Mouse (Mus musculus): Measurements from ENCODE around the gene Gm7247. TPM values are rescaled to one million over a fixed set of nuclear protein-coding genes. Genes with fewer than 3 reads are reported as not detected.
"Not testable (repeated sequence)": the region's sequence is repeated elsewhere in the genome, so short reads cannot be mapped to it uniquely, and the experiment has no call there.

The Gm7247 gene
- polyA plus RNA-seq, 1 experiment, result not detected

- no peaks in the 10 kb centered on the region for H3K36me3 ChIP-seq (ENCODE audit: control insufficient read depth, insufficient read depth, low read length, poor library complexity, severe bottlenecking)
- no peaks in the 10 kb centered on the region for H3K4me1 ChIP-seq (ENCODE audit: control insufficient read depth, insufficient read depth, low read length)
- no peak overlapping the region for H3K27ac ChIP-seq (ENCODE audit: insufficient read depth, low read length)
- no peak for TF ChIP-seq EP300 (IDR thresholded peaks at IDR 0.05; ENCODE audit: insufficient read depth, low read depth, low read length)
- H3K27me3 ChIP-seq (ENCODE audit: control insufficient read depth, insufficient read depth, low read length, poor library complexity, severe bottlenecking), result no peaks in the 10 kb centered on the region
- peak overlapping the region; percentile 10; the same call in 1 of the 2 replicates for H3K4me3 ChIP-seq (ENCODE audit: low read depth, low read length)
- H3K9ac ChIP-seq (ENCODE audit: low read depth, poor library complexity, severe bottlenecking), result no peak overlapping the region
- peaks cover 5% of the 10 kb centered on the region; the same call in 1 of the 2 replicates for H3K9me3 ChIP-seq (replicated peaks; ENCODE audit: control insufficient read depth, insufficient read depth, low read length, poor library complexity, severe bottlenecking)
Measured at GRCm38 (mm10) chr14:51434546-51434945, 73.0 kb downstream of the Gm7247 start.

GRCm38 (mm10) chr14:51435020-51435419, 73.5 kb downstream of the Gm7247 start:
- TF ChIP-seq POLR2A (IDR thresholded peaks at IDR 0.05; ENCODE audit: insufficient read depth, low read length) (no peak), CTCF (IDR thresholded peaks at IDR 0.05; ENCODE audit: low read depth, low read length) (no peak), EP300 (IDR thresholded peaks at IDR 0.05; ENCODE audit: insufficient read depth, low read depth, low read length) (no peak)
- peak overlapping the region; percentile 10; the same call in 1 of the 2 replicates for H3K4me3 ChIP-seq (ENCODE audit: low read depth, low read length)
- peaks cover 5% of the 10 kb centered on the region; the same call in 1 of the 2 replicates for H3K9me3 ChIP-seq (replicated peaks; ENCODE audit: control insufficient read depth, insufficient read depth, low read length, poor library complexity, severe bottlenecking)
- H3K27ac ChIP-seq (ENCODE audit: insufficient read depth, low read length), result no peak overlapping the region
- no peaks in the 10 kb centered on the region for H3K36me3 ChIP-seq (ENCODE audit: control insufficient read depth, insufficient read depth, low read length, poor library complexity, severe bottlenecking)
- H3K9ac ChIP-seq (ENCODE audit: low read depth, poor library complexity, severe bottlenecking), result no peak overlapping the region
- no peaks in the 10 kb centered on the region for H3K27me3 ChIP-seq (ENCODE audit: control insufficient read depth, insufficient read depth, low read length, poor library complexity, severe bottlenecking)
- no peaks in the 10 kb centered on the region for H3K4me1 ChIP-seq (ENCODE audit: control insufficient read depth, insufficient read depth, low read length)

- no peak overlapping the region for H3K9ac ChIP-seq (ENCODE audit: low read depth, poor library complexity, severe bottlenecking)
Measured at GRCm38 (mm10) chr14:51438955-51439354, 77.4 kb downstream of the Gm7247 start.

GRCm38 (mm10) chr14:51451557-51451956, 90.0 kb downstream of the Gm7247 start, which contains the start of gene Vmn2r89:
TSS of gene Vmn2r89 (plus strand) at chr14:51451857.
- not testable (repeated sequence) for H3K9ac ChIP-seq (ENCODE audit: low read depth, poor library complexity, severe bottlenecking); H3K4me1 ChIP-seq (ENCODE audit: control insufficient read depth, insufficient read depth, low read length); H3K36me3 ChIP-seq (ENCODE audit: control insufficient read depth, insufficient read depth, low read length, poor library complexity, severe bottlenecking); H3K4me3 ChIP-seq (ENCODE audit: low read depth, low read length); H3K9me3 ChIP-seq (replicated peaks; ENCODE audit: control insufficient read depth, insufficient read depth, low read length, poor library complexity, severe bottlenecking); H3K27ac ChIP-seq (ENCODE audit: insufficient read depth, low read length); H3K27me3 ChIP-seq (ENCODE audit: control insufficient read depth, insufficient read depth, low read length, poor library complexity, severe bottlenecking)

More at GRCm38 (mm10) chr14:51438955-51439354, 77.4 kb downstream of the Gm7247 start:
- peaks cover 5% of the 10 kb centered on the region; the same call in 1 of the 2 replicates for H3K9me3 ChIP-seq (replicated peaks; ENCODE audit: control insufficient read depth, insufficient read depth, low read length, poor library complexity, severe bottlenecking)
- no peaks in the 10 kb centered on the region for H3K36me3 ChIP-seq (ENCODE audit: control insufficient read depth, insufficient read depth, low read length, poor library complexity, severe bottlenecking)
- H3K27ac ChIP-seq (ENCODE audit: insufficient read depth, low read length), result no peak overlapping the region
- TF ChIP-seq CTCF (IDR thresholded peaks at IDR 0.05; ENCODE audit: low read depth, low read length) (no peak), POLR2A (IDR thresholded peaks at IDR 0.05; ENCODE audit: insufficient read depth, low read length) (no peak), EP300 (IDR thresholded peaks at IDR 0.05; ENCODE audit: insufficient read depth, low read depth, low read length) (no peak)
- H3K4me1 ChIP-seq (ENCODE audit: control insufficient read depth, insufficient read depth, low read length), result no peaks in the 10 kb centered on the region
- no peak overlapping the region for H3K4me3 ChIP-seq (ENCODE audit: low read depth, low read length)
- H3K27me3 ChIP-seq (ENCODE audit: control insufficient read depth, insufficient read depth, low read length, poor library complexity, severe bottlenecking), result no peaks in the 10 kb centered on the region

GRCm38 (mm10) chr14:51480278-51480677, 118.7 kb downstream of the Gm7247 start:
- not testable (repeated sequence) for H3K27me3 ChIP-seq (ENCODE audit: control insufficient read depth, insufficient read depth, low read length, poor library complexity, severe bottlenecking); H3K4me3 ChIP-seq (ENCODE audit: low read depth, low read length); H3K4me1 ChIP-seq (ENCODE audit: control insufficient read depth, insufficient read depth, low read length); H3K27ac ChIP-seq (ENCODE audit: insufficient read depth, low read length); H3K9ac ChIP-seq (ENCODE audit: low read depth, poor library complexity, severe bottlenecking); H3K9me3 ChIP-seq (replicated peaks; ENCODE audit: control insufficient read depth, insufficient read depth, low read length, poor library complexity, severe bottlenecking); H3K36me3 ChIP-seq (ENCODE audit: control insufficient read depth, insufficient read depth, low read length, poor library complexity, severe bottlenecking)
- peak; percentile 25 for TF ChIP-seq CTCF (IDR thresholded peaks at IDR 0.05; ENCODE audit: low read depth, low read length)

- H3K4me1 ChIP-seq (ENCODE audit: control insufficient read depth, insufficient read depth, low read length); H3K9me3 ChIP-seq (replicated peaks; ENCODE audit: control insufficient read depth, insufficient read depth, low read length, poor library complexity, severe bottlenecking); H3K27me3 ChIP-seq (ENCODE audit: control insufficient read depth, insufficient read depth, low read length, poor library complexity, severe bottlenecking); H3K27ac ChIP-seq (ENCODE audit: insufficient read depth, low read length); H3K4me3 ChIP-seq (ENCODE audit: low read depth, low read length); H3K36me3 ChIP-seq (ENCODE audit: control insufficient read depth, insufficient read depth, low read length, poor library complexity, severe bottlenecking); H3K9ac ChIP-seq (ENCODE audit: low read depth, poor library complexity, severe bottlenecking): not testable (repeated sequence)
Measured at GRCm38 (mm10) chr14:51481332-51482015, 119.9 kb downstream of the Gm7247 start.

Measured in ES-Bruce4 (cell line).